Mouse (Mus musculus) embryonic stem cell, embryonic (primary cell): Measurements from ENCODE around the gene Btbd35f18.
"Not testable (repeated sequence)": the region's sequence is repeated elsewhere in the genome, so short reads cannot be mapped to it uniquely, and the experiment has no call there.

ENCODE experiments used
- CTCF ChIA-PET, 4 experiments: fragments of 300-600 bp in 2 of 4; fragments of 350-600 bp in 2 of 4; sonication (Branson Sonifier 250); formaldehyde crosslinking; loops; one replicate each; lab custom pipeline; 2022; ENCODE audit warnings: inconsistent platforms in 2 of 4; lab: Charles Lee
- POLR2A ChIA-PET, 4 experiments: fragments of 300-600 bp in 2 of 4; fragments of 350-600 bp in 2 of 4; sonication (Branson Sonifier 250); formaldehyde crosslinking; loops; one replicate each; lab custom pipeline; 2022; ENCODE audit warnings: antibody characterized with exemption in 4 of 4, inconsistent platforms in 1 of 4; lab: Charles Lee

Gene Btbd35f18

GRCm38 (mm10) chrX:3699933-3700332 is at the start of gene Btbd35f18:
Gene Btbd35f18, plus strand, starts transcription at chrX:3700233.
- CTCF ChIA-PET, POLR2A ChIA-PET: not testable (repeated sequence)
